Mouse (Mus musculus) CD4-positive, CD25-positive, alpha-beta regulatory T cell, adult 2 months (primary cell): ENCODE results near the gene Ttf2.

ENCODE experiments used
- DNase-seq: peaks from one replicate; pipeline ENCODE4 v3.0.0-alpha.2; 2012; ENCODE audit warnings: low read depth, low spot score

Gene Ttf2

DNA sequence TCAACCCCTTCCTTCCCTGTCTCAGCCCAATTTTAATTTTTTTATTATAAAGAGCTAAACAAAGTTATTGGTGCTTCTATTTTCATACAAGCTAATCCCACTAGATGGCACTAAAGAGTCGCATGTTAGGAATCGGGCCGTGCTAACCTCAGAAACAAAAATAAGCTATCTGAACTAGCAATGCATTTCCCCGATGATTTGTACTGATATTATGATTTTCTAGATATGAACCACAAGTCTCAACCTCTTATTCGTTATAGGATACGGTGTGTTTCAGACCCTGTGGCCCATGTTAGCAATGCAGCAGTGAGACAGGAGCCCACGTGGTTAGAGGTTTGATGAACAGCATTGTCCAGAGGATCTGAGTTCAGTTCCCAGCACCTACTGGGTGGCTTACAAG, 52.6 kb downstream of the Ttf2 start:
- DNase-seq, result peak; percentile 81

DNA sequence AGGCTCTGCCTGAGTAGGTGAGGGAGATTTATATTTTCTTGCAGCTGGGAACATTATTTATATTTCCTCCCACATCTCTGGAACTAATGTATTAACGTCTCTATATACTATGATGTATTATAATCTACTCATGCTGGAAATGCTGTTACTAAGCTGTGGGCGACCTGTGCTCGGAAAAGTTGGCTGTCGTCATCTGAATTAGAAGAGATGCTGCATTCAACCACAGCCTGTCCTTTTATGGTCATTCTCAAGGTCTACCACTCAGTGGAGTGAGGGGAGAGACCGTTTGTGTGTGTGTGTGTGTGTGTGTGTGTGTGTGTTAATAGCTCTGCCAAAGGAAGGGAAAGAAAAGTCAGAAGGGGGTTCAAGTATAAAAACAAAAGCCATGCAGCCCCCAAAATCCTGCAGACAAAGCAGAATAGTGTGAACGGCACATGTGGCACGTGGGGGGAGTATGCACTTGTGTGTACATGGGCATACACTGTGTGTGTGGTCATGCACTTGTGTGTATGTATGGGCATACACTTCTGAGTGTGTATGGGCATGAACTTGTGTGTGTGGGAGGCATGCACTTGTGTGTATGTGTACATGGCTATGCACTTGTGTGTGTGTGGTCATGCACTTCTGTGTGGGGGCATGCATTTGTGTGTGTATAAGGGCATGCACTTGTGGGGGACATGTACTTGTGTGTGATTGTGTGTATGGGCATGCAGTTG, 57.8 kb downstream of the Ttf2 start:
- DNase-seq, result no peak

DNA sequence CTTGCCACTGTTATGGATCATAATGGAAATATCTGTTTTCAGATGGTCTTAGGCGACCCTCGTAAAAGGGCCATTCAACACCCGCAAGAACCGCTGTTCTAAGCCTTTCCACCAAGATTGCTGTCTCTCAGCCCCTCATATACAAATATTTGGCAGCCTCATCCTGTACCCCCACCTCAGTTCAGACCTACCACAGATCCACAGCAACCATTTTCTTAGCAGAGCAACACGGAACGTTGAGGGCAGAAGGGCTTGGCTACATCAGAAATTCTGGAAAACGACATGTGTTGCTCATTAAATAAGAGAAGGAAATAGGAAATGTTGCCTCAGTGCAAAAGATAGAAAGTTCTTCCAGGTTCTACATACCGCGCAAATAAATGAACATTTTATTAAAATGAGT, 58.4 kb downstream of the Ttf2 start:
- DNase-seq, result no peak

DNA sequence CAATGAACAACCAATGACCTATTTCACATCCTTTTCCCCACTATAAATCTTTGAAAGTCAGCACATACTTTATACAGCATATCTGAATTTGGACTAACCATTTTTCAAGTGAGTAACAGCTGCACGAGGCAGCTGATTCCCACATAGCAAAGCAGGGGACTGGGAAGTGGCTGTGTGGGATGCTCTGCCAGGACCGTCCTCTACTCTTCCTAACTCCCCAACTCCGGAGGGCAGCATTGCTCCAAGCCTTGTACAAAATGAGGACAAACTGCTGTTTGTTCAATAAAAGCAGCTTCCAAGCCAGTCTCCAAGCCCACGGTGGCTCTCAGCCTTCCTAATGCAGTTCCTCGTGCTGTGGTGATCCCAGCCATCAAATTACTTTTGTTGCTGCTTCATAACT, 58.8 kb downstream of the Ttf2 start:
- DNase-seq, result no peak

DNA sequence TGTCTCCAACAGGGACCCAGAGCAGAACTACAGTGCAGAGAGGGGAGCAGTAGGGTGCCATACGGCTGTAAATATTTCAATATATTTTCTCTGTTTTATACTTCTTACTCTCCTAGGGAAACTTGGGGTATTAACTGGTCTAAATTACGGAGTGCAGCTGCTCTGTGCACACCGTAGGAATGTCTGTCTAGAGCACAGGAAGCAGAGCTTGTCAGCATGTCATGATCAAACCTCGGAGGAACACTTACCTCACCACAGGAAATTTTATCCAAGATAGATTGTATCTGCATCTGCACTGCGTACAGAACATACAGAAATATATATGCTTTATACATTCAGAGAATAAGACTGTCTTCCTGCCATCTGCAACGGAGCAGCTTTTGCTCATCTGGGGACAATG, 60.9 kb downstream of the Ttf2 start:
- no peak for DNase-seq

DNA sequence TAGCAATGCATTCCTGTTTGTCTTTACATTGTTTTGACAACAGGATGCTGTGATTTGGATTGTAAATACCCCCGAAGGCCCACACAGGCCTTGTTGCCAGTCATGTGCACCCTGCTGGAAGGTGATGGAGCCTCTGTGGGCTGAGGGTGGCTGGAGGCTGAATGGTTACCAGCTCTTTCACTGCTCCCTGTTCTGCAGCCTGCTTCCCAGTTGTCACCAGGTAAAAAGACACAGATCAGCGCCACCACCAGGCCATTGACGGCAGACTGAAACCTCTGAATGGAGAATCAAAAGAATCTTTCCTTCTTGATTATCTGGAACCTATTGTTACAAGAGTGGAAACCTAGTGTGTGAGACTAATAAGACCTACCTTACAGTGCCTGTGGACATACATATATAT, 62.5 kb downstream of the Ttf2 start:
- DNase-seq, result peak; percentile 40

DNA sequence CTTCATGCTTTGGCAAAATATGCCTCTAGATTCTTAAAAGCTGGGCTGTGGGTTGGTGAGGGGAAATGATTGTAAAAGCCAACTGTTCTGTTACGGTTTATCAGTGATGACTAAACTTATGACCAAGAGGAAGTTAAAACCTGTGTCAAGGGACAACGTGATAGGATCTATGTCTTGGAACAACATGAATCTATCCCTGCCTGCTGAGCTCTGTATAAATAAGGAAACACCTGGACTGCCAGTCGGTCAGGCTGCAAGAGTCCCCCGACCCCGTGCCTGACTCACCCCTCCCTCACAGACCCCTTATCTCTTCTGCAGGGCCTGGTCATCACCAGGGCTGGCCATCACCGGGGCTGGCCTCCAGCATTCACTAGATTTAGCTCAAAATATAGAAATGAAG, 63.3 kb downstream of the Ttf2 start:
- no peak for DNase-seq

DNA sequence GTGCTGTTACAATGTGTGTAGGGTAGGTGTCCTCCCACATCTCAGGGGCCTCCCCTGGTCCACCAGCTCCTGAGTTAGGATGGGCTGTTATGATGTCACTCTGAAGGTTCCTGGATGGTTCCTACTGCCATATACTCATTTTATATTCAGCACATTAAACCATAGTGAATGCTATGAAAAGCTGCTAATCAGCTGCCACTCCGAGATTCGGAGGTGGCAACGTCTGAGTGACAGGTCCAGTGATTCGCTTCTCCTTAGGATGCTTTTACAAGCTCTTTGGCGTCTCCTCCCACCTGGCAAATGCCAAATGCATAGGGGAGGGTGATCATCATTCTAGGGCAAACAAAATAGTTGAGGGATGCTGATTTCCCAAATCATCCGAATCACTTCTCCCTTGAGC, 74.0 kb downstream of the Ttf2 start:
- DNase-seq, result no peak

DNA sequence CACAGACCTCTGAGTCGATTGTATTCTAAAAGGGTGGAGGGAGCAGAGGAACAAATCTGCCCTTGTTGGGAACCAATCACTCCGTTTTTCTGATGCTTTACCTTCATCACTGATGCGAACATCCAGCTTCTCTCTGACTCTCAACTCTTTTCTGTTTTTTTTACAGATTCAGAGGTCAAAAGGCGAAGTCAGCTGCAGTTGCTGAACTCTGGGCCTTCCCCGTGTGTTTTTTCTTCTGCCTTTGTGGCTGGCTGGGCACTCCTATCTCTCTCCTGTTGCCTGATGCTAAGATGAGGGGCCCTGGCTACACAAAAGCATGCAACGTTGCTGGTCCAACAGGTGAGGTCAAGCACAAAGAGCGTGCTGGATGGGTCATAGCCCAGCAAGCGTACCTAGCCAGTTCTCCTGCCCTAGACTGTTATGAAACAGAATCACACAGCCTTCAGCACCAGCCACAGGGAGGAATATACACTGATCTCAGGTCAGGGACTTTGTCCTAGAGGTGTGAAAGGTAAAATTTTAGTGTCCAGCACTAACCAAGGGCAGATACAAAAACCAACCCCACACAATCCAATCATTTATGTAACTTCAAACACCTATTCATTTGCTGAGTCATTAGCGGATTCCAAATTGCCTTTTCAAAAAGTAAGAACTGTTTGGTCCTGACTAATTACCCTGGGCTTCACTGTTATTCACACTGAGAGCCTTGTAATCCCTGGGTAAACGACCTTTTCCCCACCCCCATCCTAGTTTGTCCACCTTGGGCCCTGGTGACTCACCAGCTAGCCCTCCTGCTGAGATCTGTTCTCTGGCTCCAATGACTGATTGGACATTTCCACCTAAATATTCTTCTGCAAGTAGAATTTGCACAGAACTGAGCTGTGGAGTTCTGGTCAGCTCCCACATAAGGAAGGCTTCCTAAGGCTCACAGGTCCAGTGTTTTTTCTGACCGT, 76.8 kb downstream of the Ttf2 start:
- no peak for DNase-seq

DNA sequence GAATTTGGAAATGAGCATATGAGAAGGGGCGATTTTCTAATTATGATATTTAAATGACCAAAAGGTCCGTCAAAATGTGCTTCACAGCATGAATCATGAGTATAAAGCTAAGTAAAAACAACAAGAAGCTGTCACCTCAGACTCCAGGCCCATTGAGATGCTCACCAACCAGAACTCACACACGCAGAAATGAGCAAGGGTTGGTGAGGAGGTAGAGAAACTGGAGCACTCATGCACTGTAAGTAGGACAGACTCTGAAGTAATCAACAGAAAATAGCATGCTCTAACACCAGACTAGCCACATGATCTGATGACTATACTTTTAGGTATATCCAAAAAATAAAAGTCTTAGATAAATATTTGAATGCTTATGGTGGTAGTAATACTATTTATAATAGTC, 79.1 kb downstream of the Ttf2 start:
- DNase-seq, result no peak

DNA sequence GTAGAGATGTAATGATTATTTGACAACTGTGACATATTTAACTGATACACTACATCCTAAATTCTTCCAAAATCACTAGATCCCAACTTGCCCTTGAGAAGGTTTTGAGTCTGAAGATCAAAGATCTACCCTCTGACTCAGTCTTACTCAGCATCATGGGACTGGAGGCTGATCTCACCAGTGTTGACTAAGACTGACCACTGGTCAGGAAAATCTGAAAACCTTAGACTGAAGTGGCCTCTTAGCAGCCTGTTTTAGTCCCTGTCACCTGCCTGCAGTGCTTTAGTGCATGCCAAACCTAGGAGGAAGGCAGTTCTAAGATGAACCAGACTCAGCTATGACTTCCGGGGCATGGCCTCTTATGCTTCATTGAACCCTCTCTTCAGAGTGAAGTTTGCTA, 80.2 kb downstream of the Ttf2 start:
- DNase-seq, result no peak
